Mouse (Mus musculus) kidney, postnatal 4 days (tissue): ENCODE measurements around the gene Clip2.

Experiments
- DNase-seq, 2 experiments: peaks; one replicate each; pipeline ENCODE4 v3.0.0; 2021; ENCODE audit warnings: mixed read lengths in 2 of 2

Clip2 gene

GRCm38 (mm10) chr5:134552110-134552972, at the start of gene Clip2:
Gene Clip2 (minus strand): TSS chr5:134552434.
- DNase-seq = peak; percentile 100

- peak; percentile 28 to 44 for DNase-seq
Measured at GRCm38 (mm10) chr5:134597711-134598110, 45.5 kb upstream of the Clip2 start.

- DNase-seq = no peak
Measured at GRCm38 (mm10) chr5:134593093-134593492, 40.9 kb upstream of the Clip2 start.

- no peak for DNase-seq
Measured at GRCm38 (mm10) chr5:134592026-134592581, 39.9 kb upstream of the Clip2 start.

GRCm38 (mm10) chr5:134589900-134590299, 37.7 kb upstream of the Clip2 start:
- no peak for DNase-seq

GRCm38 (mm10) chr5:134584798-134585197, 32.6 kb upstream of the Clip2 start:
- no peak for DNase-seq

GRCm38 (mm10) chr5:134583884-134584213, 31.6 kb upstream of the Clip2 start:
- DNase-seq = no peak

GRCm38 (mm10) chr5:134583006-134583883, 31.0 kb upstream of the Clip2 start:
- DNase-seq = peak in 1 of 2 experiments; percentile 23

GRCm38 (mm10) chr5:134582221-134582907, 30.1 kb upstream of the Clip2 start:
- DNase-seq = peak; percentile 99

- peak; percentile 29 to 50 for DNase-seq
Measured at GRCm38 (mm10) chr5:134581146-134581545, 28.9 kb upstream of the Clip2 start, which contains the start of gene Rfc2. Gene Rfc2 (plus strand): TSS chr5:134581366.

GRCm38 (mm10) chr5:134579135-134579534, 26.9 kb upstream of the Clip2 start:
- DNase-seq = no peak

- DNase-seq = peak in 1 of 2 experiments; percentile 42
Measured at GRCm38 (mm10) chr5:134577534-134577933, 25.3 kb upstream of the Clip2 start.

GRCm38 (mm10) chr5:134576517-134577220, 24.4 kb upstream of the Clip2 start:
- peak; percentile 33 to 60 for DNase-seq

- no peak for DNase-seq
Measured at GRCm38 (mm10) chr5:134575833-134576232, 23.6 kb upstream of the Clip2 start.

- peak; percentile 39 to 58 for DNase-seq
Measured at GRCm38 (mm10) chr5:134572508-134573214, 20.4 kb upstream of the Clip2 start.

GRCm38 (mm10) chr5:134571730-134572507, 19.7 kb upstream of the Clip2 start:
- DNase-seq = peak; percentile 70 to 80

GRCm38 (mm10) chr5:134568964-134569491, 16.8 kb upstream of the Clip2 start:
- DNase-seq = peak; percentile 71 to 81

GRCm38 (mm10) chr5:134568030-134568429, 15.8 kb upstream of the Clip2 start:
- no peak for DNase-seq

- DNase-seq = no peak
Measured at GRCm38 (mm10) chr5:134567445-134567844, 15.2 kb upstream of the Clip2 start.

GRCm38 (mm10) chr5:134565696-134566095, 13.5 kb upstream of the Clip2 start:
- DNase-seq = no peak
